Mouse (Mus musculus) limb, embryonic 13.5 days (tissue): ENCODE measurements around the gene Ank3. TPM values are rescaled to one million over a fixed set of nuclear protein-coding genes. Genes with fewer than 3 reads are reported as not detected.

Experiments used
- ATAC-seq: fragments of 200-750 bp; cut with Nextera tagmentation; 2 replicates; pipeline ENCODE4 v1.8.0; 2017; ENCODE audit warnings: low read depth, moderate number of reproducible peaks, moderate TSS enrichment; ENCODE audit not compliant: low FRiP score
- H3K27ac ChIP-seq: fragments of 300-500 bp; sonication (generic); 2 replicates; pipeline ENCODE4 v1.5.1; 2015; ENCODE audit warnings: inconsistent platforms, mild to moderate bottlenecking, moderate library complexity
- H3K27me3 ChIP-seq: fragments of 300-500 bp; sonication (generic); 2 replicates; pipeline ENCODE4 v1.6.1; 2015; ENCODE audit warnings: mild to moderate bottlenecking, inconsistent platforms
- H3K36me3 ChIP-seq: fragments of 300-500 bp; sonication (generic); 2 replicates; pipeline ENCODE4 v1.6.1; 2015; ENCODE audit warnings: inconsistent platforms, mild to moderate bottlenecking, moderate library complexity
- H3K4me1 ChIP-seq: fragments of 300-500 bp; sonication (generic); 2 replicates; pipeline ENCODE4 v1.6.1; 2015; ENCODE audit warnings: inconsistent platforms
- H3K4me2 ChIP-seq: fragments of 300-500 bp; sonication (generic); replicated peaks from 2 replicates; pipeline ENCODE4 v1.6.1; 2015; ENCODE audit warnings: inconsistent platforms, mild to moderate bottlenecking, moderate library complexity
- H3K4me3 ChIP-seq: fragments of 300-500 bp; sonication (generic); 2 replicates; pipeline ENCODE4 v1.5.1; 2015; ENCODE audit warnings: moderate library complexity, mild to moderate bottlenecking, inconsistent platforms
- H3K9ac ChIP-seq: fragments of 300-500 bp; sonication (generic); 2 replicates; pipeline ENCODE4 v1.6.1; 2015; ENCODE audit warnings: mild to moderate bottlenecking, inconsistent platforms
- H3K9me3 ChIP-seq: fragments of 300-500 bp; sonication (generic); 2 replicates; pipeline ENCODE4 v1.6.1; 2016; ENCODE audit warnings: inconsistent platforms
- WGBS: fragments of 180-500 bp; shearing (Covaris S2); methylation state at CpG from one replicate; pipeline ENCODE4 v1.1.7; 2015; 5-methylcytosine and 5-hydroxymethylcytosine counted together
- polyA plus RNA-seq: library from polyadenylated mRNA; unstranded; fragments of >200 nt; fragmentation: Nextera tagmentation; extraction: Ambion mirVana; gene quantifications from 2 replicates; pipeline ENCODE4 v1.2.1, GENCODE M21; 2015

Ank3 gene
- polyA plus RNA-seq, 1 experiment from 2014 or later: 28.0 TPM

- ATAC-seq: no peak
Observed at GRCm38 (mm10) chr10:69720899-69721490, 322.4 kb downstream of the Ank3 start.

GRCm38 (mm10) chr10:69724159-69724558, 325.6 kb downstream of the Ank3 start:
- Histone ChIP-seq H3K27me3 (no peaks in the 10 kb centered on the region), H3K9ac (no peak overlapping the region), H3K36me3 (no peaks in the 10 kb centered on the region), H3K27ac (no peak overlapping the region), H3K4me1 (peaks cover 16% of the 10 kb centered on the region), H3K9me3 (no peaks in the 10 kb centered on the region), H3K4me2 (no peak overlapping the region), H3K4me3 (no peak overlapping the region)
- WGBS: 94% methylated on average over 4 of the region's 4 CpGs
- no peak for ATAC-seq

More at GRCm38 (mm10) chr10:69720899-69721490, 322.4 kb downstream of the Ank3 start:
- Histone ChIP-seq H3K36me3 (no peaks in the 10 kb centered on the region), H3K4me1 (peaks cover 16% of the 10 kb centered on the region), H3K4me3 (no peak overlapping the region), H3K27me3 (no peaks in the 10 kb centered on the region), H3K9me3 (no peaks in the 10 kb centered on the region; the same call in 1 of the 2 replicates), H3K27ac (no peak overlapping the region), H3K9ac (no peak overlapping the region), H3K4me2 (no peak overlapping the region)
- WGBS: 74% methylated on average over 6 of the region's 6 CpGs

- no peak for ATAC-seq
- H3K36me3 ChIP-seq: no peaks in the 10 kb centered on the region
- no peaks in the 10 kb centered on the region for H3K9me3 ChIP-seq
- H3K4me2 ChIP-seq: no peak overlapping the region
- no peak overlapping the region for H3K4me3 ChIP-seq
- 87% methylated on average over 14 of the region's 14 CpGs for WGBS
- H3K27ac ChIP-seq: no peak overlapping the region
- no peaks in the 10 kb centered on the region for H3K27me3 ChIP-seq
- peaks cover 14% of the 10 kb centered on the region for H3K4me1 ChIP-seq
- H3K9ac ChIP-seq: no peak overlapping the region
Observed at GRCm38 (mm10) chr10:69725078-69725477, 326.5 kb downstream of the Ank3 start.

GRCm38 (mm10) chr10:69726265-69726664, 327.7 kb downstream of the Ank3 start:
- no peak overlapping the region for H3K4me3 ChIP-seq
- H3K4me1 ChIP-seq: peaks cover 16% of the 10 kb centered on the region
- no peaks in the 10 kb centered on the region for H3K36me3 ChIP-seq
- no peak for ATAC-seq
- no peaks in the 10 kb centered on the region for H3K9me3 ChIP-seq
- H3K27ac ChIP-seq: no peak overlapping the region
- H3K9ac ChIP-seq: no peak overlapping the region
- no peak overlapping the region for H3K4me2 ChIP-seq
- H3K27me3 ChIP-seq: no peaks in the 10 kb centered on the region
- WGBS: 92% methylated on average over 2 of the region's 2 CpGs

- no peaks in the 10 kb centered on the region for H3K27me3 ChIP-seq
- H3K36me3 ChIP-seq: no peaks in the 10 kb centered on the region
- H3K4me2 ChIP-seq: no peak overlapping the region
- 87% methylated on average over 7 of the region's 7 CpGs for WGBS
- no peaks in the 10 kb centered on the region for H3K9me3 ChIP-seq
- no peak overlapping the region for H3K4me3 ChIP-seq
- H3K9ac ChIP-seq: no peak overlapping the region
- peaks cover 21% of the 10 kb centered on the region for H3K4me1 ChIP-seq
- ATAC-seq: no peak
- H3K27ac ChIP-seq: no peak overlapping the region
Observed at GRCm38 (mm10) chr10:69726806-69727205, 328.2 kb downstream of the Ank3 start.

GRCm38 (mm10) chr10:69728876-69729275, 330.3 kb downstream of the Ank3 start:
- no peaks in the 10 kb centered on the region for H3K27me3 ChIP-seq
- H3K4me2 ChIP-seq: no peak overlapping the region
- no peaks in the 10 kb centered on the region for H3K36me3 ChIP-seq
- H3K4me3 ChIP-seq: no peak overlapping the region
- no peak for ATAC-seq
- peaks cover 27% of the 10 kb centered on the region for H3K4me1 ChIP-seq
- H3K27ac ChIP-seq: no peak overlapping the region
- 0 out of 2 replicates have a peak, but pooled peaks cover under 1% of the 10 kb centered on the region for H3K9me3 ChIP-seq
- H3K9ac ChIP-seq: no peak overlapping the region
- 72% methylated on average over 6 of the region's 6 CpGs for WGBS

- 0 out of 2 replicates have a peak, but pooled peaks cover 2% of the 10 kb centered on the region for H3K9me3 ChIP-seq
- no peak overlapping the region for H3K4me3 ChIP-seq
- H3K9ac ChIP-seq: no peak overlapping the region
- ATAC-seq: no peak
- peak overlapping the region; percentile 32; the same call in 1 of the 2 replicates for H3K4me2 ChIP-seq
- peaks cover 27% of the 10 kb centered on the region for H3K4me1 ChIP-seq
- H3K36me3 ChIP-seq: no peaks in the 10 kb centered on the region
- 0 out of 2 replicates have a peak overlapping the region, but pooled peaks have one; percentile 7 for H3K27ac ChIP-seq
- WGBS: 19% methylated on average over 10 of the region's 10 CpGs
- no peaks in the 10 kb centered on the region for H3K27me3 ChIP-seq
Observed at GRCm38 (mm10) chr10:69730351-69730871, 331.8 kb downstream of the Ank3 start.

- WGBS: 47% methylated on average over 5 of the region's 5 CpGs
- H3K27me3 ChIP-seq: no peaks in the 10 kb centered on the region
- ATAC-seq: no peak
Observed at GRCm38 (mm10) chr10:69731341-69731740, 332.8 kb downstream of the Ank3 start.

GRCm38 (mm10) chr10:69731863-69732262, 333.3 kb downstream of the Ank3 start:
- Histone ChIP-seq H3K4me2 (no peak overlapping the region), H3K27me3 (no peaks in the 10 kb centered on the region), H3K36me3 (no peaks in the 10 kb centered on the region), H3K4me1 (peaks cover 27% of the 10 kb centered on the region), H3K9ac (no peak overlapping the region), H3K4me3 (no peak overlapping the region), H3K27ac (no peak overlapping the region), H3K9me3 (0 out of 2 replicates have a peak, but pooled peaks cover 2% of the 10 kb centered on the region)
- ATAC-seq: no peak
- WGBS: 48% methylated on average over 1 of the region's 1 CpGs

More at GRCm38 (mm10) chr10:69731341-69731740, 332.8 kb downstream of the Ank3 start:
- peaks cover 27% of the 10 kb centered on the region for H3K4me1 ChIP-seq
- H3K36me3 ChIP-seq: no peaks in the 10 kb centered on the region
- H3K27ac ChIP-seq: 0 out of 2 replicates have a peak overlapping the region, but pooled peaks have one; percentile 7
- no peak overlapping the region for H3K9ac ChIP-seq
- H3K4me3 ChIP-seq: no peak overlapping the region
- H3K4me2 ChIP-seq: no peak overlapping the region
- 0 out of 2 replicates have a peak, but pooled peaks cover 2% of the 10 kb centered on the region for H3K9me3 ChIP-seq

- Histone ChIP-seq H3K4me2 (no peak overlapping the region), H3K27ac (no peak overlapping the region), H3K36me3 (no peaks in the 10 kb centered on the region), H3K27me3 (no peaks in the 10 kb centered on the region), H3K9me3 (0 out of 2 replicates have a peak, but pooled peaks cover 2% of the 10 kb centered on the region), H3K4me1 (peaks cover 26% of the 10 kb centered on the region), H3K4me3 (no peak overlapping the region), H3K9ac (no peak overlapping the region)
- WGBS: 50% methylated on average over 7 of the region's 7 CpGs
- no peak for ATAC-seq
Observed at GRCm38 (mm10) chr10:69736241-69736640, 337.7 kb downstream of the Ank3 start.

- peaks cover 15% of the 10 kb centered on the region; the same call in 1 of the 2 replicates for H3K4me1 ChIP-seq
- H3K27ac ChIP-seq: peak overlapping the region; percentile 4; the same call in 1 of the 2 replicates
- WGBS: 18% methylated on average over 5 of the region's 5 CpGs
Observed at GRCm38 (mm10) chr10:69738741-69739271, 340.2 kb downstream of the Ank3 start.

GRCm38 (mm10) chr10:69742528-69742927, 344.0 kb downstream of the Ank3 start:
- no peaks in the 10 kb centered on the region for H3K9me3 ChIP-seq
- ATAC-seq: no peak
- no peaks in the 10 kb centered on the region for H3K36me3 ChIP-seq
- WGBS: 80% methylated on average over 3 of the region's 3 CpGs
- H3K4me3 ChIP-seq: no peak overlapping the region
- no peak overlapping the region for H3K9ac ChIP-seq
- no peaks in the 10 kb centered on the region for H3K27me3 ChIP-seq
- H3K4me1 ChIP-seq: peaks cover 37% of the 10 kb centered on the region
- no peak overlapping the region for H3K4me2 ChIP-seq
- H3K27ac ChIP-seq: no peak overlapping the region

More at GRCm38 (mm10) chr10:69738741-69739271, 340.2 kb downstream of the Ank3 start:
- H3K4me2 ChIP-seq: peak overlapping the region; percentile 19; the same call in 1 of the 2 replicates
- no peaks in the 10 kb centered on the region for H3K36me3 ChIP-seq
- H3K9me3 ChIP-seq: 0 out of 2 replicates have a peak, but pooled peaks cover 2% of the 10 kb centered on the region
- no peak overlapping the region for H3K9ac ChIP-seq
- no peaks in the 10 kb centered on the region for H3K27me3 ChIP-seq
- H3K4me3 ChIP-seq: no peak overlapping the region
- 0 out of 2 replicates have a peak, but pooled peaks have one; percentile 44 for ATAC-seq
